Mouse (Mus musculus) 416B (cell line): ENCODE results near the gene Olfr1342.

ENCODE experiments used
- DNase-seq: peaks from one replicate; pipeline ENCODE4 v3.0.0; 2011; ENCODE audit warnings: low read depth

Olfr1342 gene

GRCm38 (mm10) chr4:118692412-118692973 lies at the start of gene Olfr1342:
Gene Olfr1342 (minus strand): TSS chr4:118692756.
- no peak for DNase-seq

GRCm38 (mm10) chr4:118741881-118742280 lies 49.3 kb upstream of the Olfr1342 start:
- DNase-seq = no peak

- no peak for DNase-seq
Observed at GRCm38 (mm10) chr4:118740988-118741698, 48.6 kb upstream of the Olfr1342 start.

- DNase-seq = no peak
Observed at GRCm38 (mm10) chr4:118739574-118739973, 47.0 kb upstream of the Olfr1342 start.

- DNase-seq = no peak
Observed at GRCm38 (mm10) chr4:118731875-118732274, 39.3 kb upstream of the Olfr1342 start, which contains the start of gene Olfr1339. Gene Olfr1339 (plus strand): TSS chr4:118732175.

GRCm38 (mm10) chr4:118721742-118722483 lies 29.4 kb upstream of the Olfr1342 start:
- peak; percentile 10 for DNase-seq

- no peak for DNase-seq
Observed at GRCm38 (mm10) chr4:118719838-118720237, 27.3 kb upstream of the Olfr1342 start, which contains the start of gene Olfr1340. Gene Olfr1340 (plus strand): TSS chr4:118720138.

GRCm38 (mm10) chr4:118711656-118712055 lies 19.1 kb upstream of the Olfr1342 start:
- no peak for DNase-seq

GRCm38 (mm10) chr4:118708086-118708485 lies 15.5 kb upstream of the Olfr1342 start:
- no peak for DNase-seq

GRCm38 (mm10) chr4:118703223-118703622 lies 10.7 kb upstream of the Olfr1342 start, which contains the start of gene Olfr1341:
Gene Olfr1341 (plus strand): TSS chr4:118703523.
- DNase-seq = no peak

- DNase-seq = no peak
Observed at GRCm38 (mm10) chr4:118693812-118694211, 1.3 kb upstream of the Olfr1342 start.

GRCm38 (mm10) chr4:118687086-118687485 lies 5.5 kb downstream of the Olfr1342 start:
- no peak for DNase-seq

- no peak for DNase-seq
Observed at GRCm38 (mm10) chr4:118658652-118659051, 33.9 kb downstream of the Olfr1342 start, which contains the start of gene Olfr62. Gene Olfr62 (plus strand): TSS chr4:118658952.

GRCm38 (mm10) chr4:118645234-118645633 lies 47.3 kb downstream of the Olfr1342 start:
- peak; percentile 64 for DNase-seq

GRCm38 (mm10) chr4:118642346-118643190 lies 50.0 kb downstream of the Olfr1342 start:
- no peak for DNase-seq
